Mouse (Mus musculus): ENCODE measurements at regions not wholly inside any gene's neighbourhood (a gene's known extent, or its start where the extent isn't known, plus 50 kb on each side); places are given as distances from the start of the nearest gene placed in this dataset.

DNA sequence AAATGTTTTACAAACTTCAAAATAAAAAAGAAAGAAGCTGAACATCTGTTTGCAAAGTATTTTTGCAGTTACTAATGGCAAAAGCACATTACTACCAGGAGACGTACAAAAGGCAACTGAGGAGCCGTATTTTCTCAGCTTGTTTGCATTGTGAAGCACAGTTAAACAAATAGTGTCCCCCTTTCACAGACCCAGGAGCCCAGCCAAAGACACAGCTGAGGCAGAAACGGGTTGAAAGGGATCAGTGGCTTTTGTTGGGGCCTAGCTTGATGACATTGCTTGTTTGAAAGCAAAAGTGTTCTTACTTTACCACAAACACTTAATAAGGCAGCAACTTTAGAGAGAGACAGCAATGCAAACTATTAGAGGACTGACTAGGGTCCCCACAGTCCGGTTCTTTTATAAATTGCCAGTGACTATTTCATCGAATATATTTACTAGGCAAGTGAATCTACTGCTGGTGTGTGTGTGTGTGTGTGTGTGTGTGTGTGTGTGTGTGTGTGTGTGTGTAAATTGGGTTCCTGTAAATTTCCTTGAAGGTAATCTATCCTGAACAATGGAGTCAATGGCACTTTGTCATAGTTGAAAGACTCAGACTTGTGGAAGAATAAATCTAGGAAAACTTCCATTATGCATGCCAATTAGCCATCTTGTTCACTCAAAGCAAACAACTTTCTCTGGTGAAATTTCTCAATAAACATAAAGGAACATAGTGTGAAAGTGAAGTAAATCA lies 57.8 kb upstream of the Epha7 start:
- DNase-seq (ENCODE audit: low spot score) = peak; percentile 55

DNA sequence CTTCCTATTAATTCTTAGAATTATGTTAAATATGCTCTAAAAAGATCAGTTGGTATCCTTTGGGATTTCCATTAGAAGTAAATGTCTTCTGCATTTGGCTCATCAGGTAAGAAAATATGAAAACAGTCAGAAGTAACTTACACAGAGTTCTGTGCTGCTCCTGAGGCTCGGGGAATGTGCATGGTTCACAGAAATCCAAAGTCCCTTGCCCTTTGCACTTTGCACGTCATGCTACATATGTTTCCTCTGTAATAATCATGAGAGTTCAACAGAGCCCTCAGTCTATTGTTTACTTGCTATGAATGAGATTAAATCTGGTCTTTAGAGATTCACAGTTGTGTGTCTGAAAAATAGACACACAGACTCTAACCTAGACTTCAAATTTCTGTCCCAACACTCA lies 50.6 kb upstream of the Epha7 start:
- no peak for DNase-seq (ENCODE audit: low spot score)

Measured in embryo, embryonic 10 days (tissue).